Mouse (Mus musculus) ovary, postnatal 14 days (tissue): ENCODE data around the gene Nipal3.

Source experiments
- DNase-seq: peaks from one replicate; pipeline ENCODE4 v3.0.0; 2022; ENCODE audit warnings: low spot score

The Nipal3 gene

DNA sequence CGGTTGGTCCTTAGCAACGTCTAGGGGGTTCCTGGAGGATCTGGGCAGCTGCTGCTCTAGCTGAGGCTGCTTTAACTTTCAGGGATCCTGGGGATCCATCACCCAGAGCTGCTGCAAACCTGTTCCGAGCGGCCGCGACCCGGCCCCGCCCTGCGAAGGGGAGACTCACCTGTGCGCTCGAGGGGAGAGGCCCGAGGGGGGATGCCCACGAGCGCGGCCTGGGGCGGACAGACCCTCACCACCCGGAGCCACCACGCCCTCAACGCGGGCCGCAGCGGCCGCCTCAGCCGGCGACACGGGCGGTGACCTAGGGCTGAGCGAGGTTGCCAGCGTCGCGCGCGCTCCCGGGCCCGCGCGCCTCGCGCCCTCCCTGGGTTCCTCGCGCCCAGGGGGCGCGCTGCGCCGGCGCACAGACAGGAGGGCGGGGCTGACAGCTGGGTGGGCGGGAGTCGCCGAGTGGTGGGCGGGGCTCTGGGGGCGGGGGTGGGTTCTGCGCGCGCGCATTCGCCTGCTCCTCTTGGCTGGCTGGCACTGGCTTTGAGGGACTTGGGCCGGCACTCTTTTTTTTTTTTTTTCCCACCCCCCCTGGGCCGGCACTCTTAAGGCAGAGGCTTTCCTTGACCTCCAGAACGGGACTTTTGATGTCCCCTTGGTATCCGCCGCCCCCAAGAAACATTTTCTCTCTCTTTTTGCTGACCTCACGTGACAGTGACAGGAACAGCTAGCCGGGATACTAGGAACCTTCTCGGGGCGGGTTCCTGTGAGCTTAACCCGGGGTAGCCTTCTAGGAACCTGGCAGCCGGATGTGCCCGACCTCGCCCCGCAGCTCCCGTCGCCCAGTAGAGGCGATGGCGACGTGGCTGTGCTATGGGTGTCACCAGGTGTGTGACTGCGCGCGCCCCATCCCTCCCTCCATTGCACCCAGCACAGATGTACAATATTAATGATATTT is 61.1 kb downstream of the Nipal3 start, which contains the start of gene Rcan3:
Gene Rcan3, minus strand, starts transcription at position 411 of the 952 bp plus-strand sequence.
- peak; percentile 56 for DNase-seq

DNA sequence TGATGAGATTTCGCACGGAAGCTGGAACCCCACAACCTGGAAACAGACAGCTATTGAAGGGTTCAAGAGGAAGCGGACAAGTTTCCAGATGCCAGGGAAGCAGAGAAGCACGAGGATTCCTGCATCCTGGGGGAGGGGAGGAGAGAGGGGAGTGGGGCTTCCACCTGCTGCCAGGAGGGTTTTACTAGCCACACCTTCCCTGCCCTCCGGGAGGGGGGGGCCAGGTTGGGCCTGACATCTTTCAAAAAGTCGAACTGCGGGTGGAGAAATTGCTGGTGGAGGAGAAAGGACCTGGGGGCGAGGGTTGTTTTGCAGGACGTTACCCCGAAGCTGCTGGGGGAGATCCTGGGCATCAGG is 61.8 kb downstream of the Nipal3 start:
- DNase-seq: no peak

DNA sequence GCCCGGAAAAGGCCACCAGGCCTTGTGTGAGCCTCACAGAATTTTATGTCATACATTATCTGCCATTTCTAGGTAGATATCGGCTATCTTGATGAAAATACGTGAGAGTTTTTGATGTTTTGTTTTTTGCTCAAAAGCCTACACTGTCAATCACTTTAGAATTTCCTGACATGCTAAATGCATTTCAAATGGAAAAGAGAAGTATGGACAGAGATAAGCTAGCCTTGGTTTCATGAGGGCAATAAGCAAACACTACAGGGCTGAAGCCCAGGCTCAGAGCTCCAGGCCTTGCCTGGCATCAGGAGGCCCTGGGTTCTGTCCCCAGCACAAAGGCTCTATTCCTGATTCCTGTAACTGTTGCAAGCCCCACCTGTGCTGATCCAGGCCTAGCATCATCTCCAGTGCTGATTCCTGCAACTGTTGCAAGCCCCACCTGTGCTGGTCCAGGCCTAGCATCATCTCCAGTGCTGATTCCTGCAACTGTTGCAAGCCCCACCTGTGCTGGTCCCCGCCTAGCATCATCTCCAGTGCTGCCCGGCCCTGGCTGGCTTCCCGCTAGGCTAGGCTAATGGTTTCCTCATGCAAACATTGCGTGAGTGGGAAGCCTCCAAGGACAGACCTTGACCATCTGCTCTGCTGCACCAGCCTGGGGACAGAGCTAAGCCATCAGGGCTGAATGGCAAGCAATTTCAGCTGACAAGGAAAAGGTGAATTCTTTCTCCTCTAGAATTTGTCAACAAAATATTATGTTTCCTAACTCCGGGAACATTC is 64.7 kb downstream of the Nipal3 start:
- no peak for DNase-seq

DNA sequence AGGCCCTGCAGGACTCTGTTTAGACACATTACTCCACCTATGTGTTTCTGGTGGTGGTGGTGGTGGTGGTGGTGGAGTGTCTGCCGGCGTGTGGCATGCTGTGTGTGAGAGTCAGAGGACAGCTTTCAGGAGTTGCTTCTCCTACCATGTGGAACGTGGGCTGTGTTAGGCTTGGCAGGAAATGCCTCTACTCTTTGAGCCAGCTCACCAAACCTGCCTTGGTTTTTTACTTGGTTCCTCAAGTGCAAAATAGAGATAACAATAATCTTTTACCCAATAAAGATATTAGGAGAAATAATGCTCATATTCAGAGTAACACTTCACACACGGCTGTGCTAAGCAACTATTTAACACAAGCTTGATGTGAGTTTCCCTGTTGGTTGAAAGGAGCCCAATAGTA is 65.5 kb downstream of the Nipal3 start:
- DNase-seq: no peak

GRCm38 (mm10) chr4:135426587-135426986 is 68.3 kb downstream of the Nipal3 start:
- DNase-seq: no peak

GRCm38 (mm10) chr4:135425625-135426024 is 69.2 kb downstream of the Nipal3 start:
- no peak for DNase-seq

DNA sequence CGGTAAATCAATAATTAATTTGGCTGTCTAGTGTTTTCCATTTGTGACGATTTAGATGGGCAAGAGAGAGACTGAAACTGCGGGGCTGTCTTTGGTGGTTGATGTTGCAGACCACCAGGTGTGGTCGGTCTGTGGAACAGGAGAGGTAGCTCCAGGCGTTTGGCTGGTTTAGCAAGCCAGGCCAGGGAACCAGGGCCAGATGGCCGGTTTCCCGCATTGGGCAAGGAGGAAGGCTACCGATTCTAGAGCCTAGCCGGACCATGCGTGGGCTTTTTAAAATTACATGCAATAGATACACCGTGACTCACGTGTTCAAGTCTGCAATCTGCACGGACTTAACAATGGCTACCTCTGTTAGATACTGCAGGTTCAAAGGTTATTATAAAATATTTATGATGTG is 73.9 kb downstream of the Nipal3 start:
- DNase-seq: no peak

DNA sequence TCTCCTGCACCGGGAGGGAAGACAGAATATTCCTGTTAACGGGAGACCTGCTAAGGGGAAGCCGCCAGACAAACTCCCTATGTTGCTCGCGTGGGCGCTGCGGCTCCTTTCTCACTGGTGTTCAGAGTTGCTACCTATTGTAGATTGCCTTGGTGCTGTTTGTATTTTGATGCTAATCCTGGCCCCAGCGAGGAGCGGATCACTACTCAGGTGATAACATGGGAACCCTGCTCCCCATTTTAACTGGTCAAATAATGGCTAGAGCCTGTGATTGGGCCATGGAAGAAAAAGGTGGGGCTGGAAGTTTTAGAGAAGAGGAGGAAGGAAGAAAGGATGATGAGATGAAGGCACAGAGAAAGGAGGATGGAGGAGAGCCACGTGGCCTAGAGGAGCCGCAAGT is 74.4 kb downstream of the Nipal3 start:
- DNase-seq: no peak

- no peak for DNase-seq
Observed at GRCm38 (mm10) chr4:135419996-135420395, 74.8 kb downstream of the Nipal3 start.

GRCm38 (mm10) chr4:135416367-135416766 is 78.5 kb downstream of the Nipal3 start:
- DNase-seq: no peak

- DNase-seq: no peak
Observed at GRCm38 (mm10) chr4:135413491-135413890, 81.3 kb downstream of the Nipal3 start.

DNA sequence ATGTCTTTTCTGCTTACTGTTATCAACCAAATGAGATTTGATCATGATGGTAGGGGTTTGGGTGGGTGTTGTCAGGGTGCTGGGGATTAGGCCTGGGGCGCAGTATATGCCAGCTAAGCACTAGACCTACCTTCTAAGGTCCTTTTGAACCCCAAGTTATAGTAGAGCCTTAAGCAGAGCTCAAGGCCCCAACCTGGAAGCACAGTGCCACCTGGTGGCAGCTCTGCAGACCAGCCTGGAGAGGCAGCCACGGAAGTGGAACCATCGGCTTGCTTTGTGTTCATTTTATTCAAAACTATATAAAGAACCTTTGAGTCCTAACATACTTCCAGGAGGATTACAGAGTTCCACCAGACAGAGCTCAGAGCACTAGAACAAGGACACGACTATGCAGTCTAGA is 83.2 kb downstream of the Nipal3 start:
- no peak for DNase-seq

GRCm38 (mm10) chr4:135406180-135406579 is 88.7 kb downstream of the Nipal3 start:
- no peak for DNase-seq

DNA sequence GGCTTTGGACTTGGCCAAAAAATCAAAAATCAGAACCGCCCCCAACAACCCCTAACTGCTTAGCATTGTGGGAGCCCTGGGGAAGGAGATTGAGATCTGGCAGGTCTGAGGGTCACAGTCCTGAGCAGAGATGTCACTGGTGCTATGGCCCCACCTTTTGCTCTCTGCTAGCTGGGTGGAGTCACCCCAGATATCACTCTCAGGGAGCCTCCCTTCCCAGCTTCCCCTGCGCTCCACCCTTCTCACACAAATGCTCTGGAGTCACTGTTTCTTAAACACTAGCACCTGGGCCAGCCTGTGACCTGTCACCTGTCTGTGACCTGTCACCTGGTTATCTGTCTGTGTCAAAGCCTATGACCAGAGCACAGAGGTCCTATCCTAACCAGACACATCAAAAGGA is 89.9 kb downstream of the Nipal3 start:
- no peak for DNase-seq

DNA sequence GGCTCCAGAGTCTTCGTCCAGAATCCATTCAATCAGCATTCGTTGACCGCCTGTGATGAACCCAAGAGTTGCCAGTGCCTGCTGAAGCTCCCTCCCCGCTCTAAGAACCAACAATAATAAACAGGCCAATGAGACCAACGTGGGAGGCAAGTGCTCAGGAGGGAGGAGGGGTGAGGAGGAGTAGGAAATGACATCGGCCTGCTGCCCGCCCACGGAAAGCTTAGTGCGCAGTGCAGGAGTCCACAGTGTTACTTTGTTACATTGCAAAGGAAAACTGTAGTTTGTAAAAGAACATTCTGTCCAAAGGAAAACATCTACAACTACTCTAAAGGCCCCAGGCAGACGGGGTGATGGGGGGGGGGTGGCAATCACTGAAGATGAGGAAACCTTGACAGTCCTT is 90.8 kb downstream of the Nipal3 start:
- no peak for DNase-seq

DNA sequence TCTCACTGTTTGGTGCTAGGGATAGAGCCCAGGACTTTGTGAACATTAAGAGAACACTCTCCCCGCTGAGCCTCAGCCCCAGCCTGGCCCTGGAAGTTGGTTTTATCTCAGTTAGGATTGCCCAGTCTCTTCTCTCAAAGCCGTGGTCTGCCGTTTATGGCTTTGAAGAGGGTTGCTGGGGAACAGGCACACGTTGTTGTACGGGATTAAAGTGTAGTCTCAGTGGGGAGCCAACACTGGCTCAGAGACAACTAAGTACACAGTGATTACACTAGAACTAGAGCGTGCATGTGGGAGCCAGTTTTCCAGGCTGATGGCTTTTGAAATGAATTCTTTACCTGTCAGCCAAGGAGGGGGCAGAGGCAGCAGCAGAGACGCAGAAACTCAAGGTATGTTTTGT is 93.0 kb downstream of the Nipal3 start:
- no peak for DNase-seq

GRCm38 (mm10) chr4:135397991-135398390 is 96.8 kb downstream of the Nipal3 start, which contains the start of gene Ncmap:
Ncmap (minus strand) TSS chr4:135398227.
- no peak for DNase-seq

- no peak for DNase-seq
Observed at GRCm38 (mm10) chr4:135397551-135397950, 97.3 kb downstream of the Nipal3 start.

GRCm38 (mm10) chr4:135396303-135396702 is 98.5 kb downstream of the Nipal3 start:
- no peak for DNase-seq
